Mouse (Mus musculus) cerebellum, adult 2 months (tissue): ENCODE measurements around the gene Alkbh3.

ENCODE experiments used
- CTCF ChIP-seq: fragments of 200-500 bp; IDR thresholded peaks from 2 replicates; pipeline ENCODE4 v1.5.1; 2011; ENCODE audit warnings: low read depth, mild to moderate bottlenecking, control low read depth, low read length, moderate library complexity, borderline replicate concordance; ENCODE audit not compliant: insufficient read depth
- POLR2A ChIP-seq: fragments of 200-500 bp; IDR thresholded peaks from 2 replicates; pipeline ENCODE4 v1.6.1; 2011; ENCODE audit warnings: low read length, control low read depth, borderline replicate concordance; ENCODE audit not compliant: insufficient read depth

DNA sequence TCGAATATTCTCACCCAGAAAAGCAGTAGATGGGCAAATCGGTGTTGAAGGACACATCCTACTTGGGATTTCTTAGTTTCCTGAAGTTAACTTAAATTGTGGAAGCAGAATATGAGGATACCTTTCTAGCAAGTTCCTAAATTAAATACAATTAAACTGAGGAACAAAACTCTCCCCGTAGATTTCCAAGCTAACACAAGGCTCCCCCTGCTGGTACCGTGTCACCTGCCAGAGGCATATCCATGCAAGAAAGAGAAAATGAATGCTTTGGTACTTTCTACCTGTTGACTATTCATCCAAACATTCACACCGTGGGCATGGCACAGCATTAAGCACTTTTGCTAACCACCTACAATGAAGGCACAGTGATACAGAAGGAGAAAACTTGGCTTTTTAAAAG lies 48.9 kb upstream of the Alkbh3 start:
- TF ChIP-seq CTCF (peak; percentile 37; the same call in 1 of the 2 replicates), POLR2A (no peak)
